In the genomic region with DNA sequence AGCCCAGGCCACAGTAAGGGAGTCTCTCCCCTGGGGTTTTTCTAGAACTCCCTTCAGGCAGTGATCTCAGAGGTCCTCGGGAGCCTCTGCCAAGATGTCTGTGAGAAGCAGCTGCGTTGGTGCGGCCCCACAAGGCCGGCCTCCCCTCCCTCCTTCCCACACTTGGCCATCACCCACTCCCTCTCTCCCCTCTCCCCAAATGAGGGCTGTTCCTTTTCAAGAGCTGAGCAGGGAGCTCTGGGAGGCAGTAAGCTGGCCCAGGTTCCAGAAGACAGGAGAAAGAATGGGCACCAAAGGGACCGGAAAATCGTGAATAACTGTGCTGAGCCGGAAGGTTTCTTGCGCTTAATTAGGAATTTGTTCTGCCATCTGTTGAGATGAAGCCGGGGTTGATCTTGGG, we compare ENCODE assay signal across 9 mouse cellular contexts. TPM values are rescaled to one million over a fixed set of nuclear protein-coding genes. Genes with fewer than 3 reads are reported as not detected.
DNase-seq lines count a peak whose midpoint lies in the region; ATAC-seq and TF ChIP-seq lines count a peak whose summit lies in the region.
"Had no signal": no experiment of that assay in that cellular context is flagged by ENCODE, and none has a peak within 500 bp of the region (broad histone marks: within the 10 kb centered on the region; RNA-seq: fewer than 3 reads in every experiment).

No protein-coding gene starts in this region.

- 71% methylated on average over 9 of the region's 9 CpGs for WGBS in heart, embryonic 16.5 days
- WGBS in lung, embryonic 15.5 days = 51% methylated on average over 9 of the region's 9 CpGs
- 50% methylated on average over 9 of the region's 9 CpGs for WGBS in intestine, embryonic 16.5 days

- peaks cover 34% of the 10 kb centered on the region for H3K4me1 ChIP-seq in heart, embryonic 16.5 days (ENCODE audit: control insufficient read depth, insufficient read depth, low read length)
- H3K4me1 ChIP-seq in lung, embryonic 15.5 days = peaks cover 36% of the 10 kb centered on the region
- H3K4me1 ChIP-seq in intestine, embryonic 16.5 days (ENCODE audit: control insufficient read depth, insufficient read depth, low read length) = peaks cover 22% of the 10 kb centered on the region

- no peak for TF ChIP-seq CTCF in brain, embryonic 14.5 days (IDR thresholded peaks at IDR 0.05; ENCODE audit: borderline replicate concordance, extremely low read depth, insufficient read depth, insufficient read length)

- H3K4me2 ChIP-seq in heart, embryonic 16.5 days (ENCODE audit: low read depth, low read length) = no peak overlapping the region
- no peak overlapping the region for H3K4me2 ChIP-seq in lung, embryonic 15.5 days
- peak overlapping the region; percentile 33; the same call in 1 of the 2 replicates for H3K4me2 ChIP-seq in intestine, embryonic 16.5 days (ENCODE audit: low read depth, low read length)

- H3K36me3 ChIP-seq in heart, embryonic 16.5 days (ENCODE audit: control insufficient read depth, insufficient read depth) = no peaks in the 10 kb centered on the region
- no peaks in the 10 kb centered on the region for H3K36me3 ChIP-seq in lung, embryonic 15.5 days
- no peaks in the 10 kb centered on the region for H3K36me3 ChIP-seq in intestine, embryonic 16.5 days (ENCODE audit: control insufficient read depth, insufficient read depth, low read length)

- 0 out of 2 replicates have a peak, but pooled peaks cover 2% of the 10 kb centered on the region for H3K27me3 ChIP-seq in heart, embryonic 16.5 days (ENCODE audit: control insufficient read depth, insufficient read depth, low read length)
- peaks cover 20% of the 10 kb centered on the region; the same call in 1 of the 2 replicates for H3K27me3 ChIP-seq in lung, embryonic 15.5 days
- H3K27me3 ChIP-seq in intestine, embryonic 16.5 days (replicated peaks; ENCODE audit: control insufficient read depth, insufficient read depth, low read length) = no peaks in the 10 kb centered on the region

- no peaks in the 10 kb centered on the region for H3K9me3 ChIP-seq in heart, embryonic 16.5 days (replicated peaks; ENCODE audit: control insufficient read depth, low read length)
- no peaks in the 10 kb centered on the region for H3K9me3 ChIP-seq in lung, embryonic 15.5 days
- H3K9me3 ChIP-seq in intestine, embryonic 16.5 days (ENCODE audit: control insufficient read depth, low read length) = no peaks in the 10 kb centered on the region

- 0 out of 2 replicates have a peak overlapping the region, but pooled peaks have one; percentile 22 for H3K9ac ChIP-seq in heart, embryonic 16.5 days (ENCODE audit: low read length)
- no peak overlapping the region for H3K9ac ChIP-seq in lung, embryonic 15.5 days
- peak overlapping the region; percentile 64 for H3K9ac ChIP-seq in intestine, embryonic 16.5 days (ENCODE audit: low read depth, low read length)

- H3K27ac ChIP-seq in heart, embryonic 16.5 days (ENCODE audit: low read length) = peak overlapping the region; percentile 69
- 0 out of 2 replicates have a peak overlapping the region, but pooled peaks have one; percentile 33 for H3K27ac ChIP-seq in lung, embryonic 15.5 days
- peak overlapping the region; percentile 97 for H3K27ac ChIP-seq in intestine, embryonic 16.5 days (ENCODE audit: low read length)

- no peak for ATAC-seq in heart, embryonic 16.5 days (replicated peaks; ENCODE audit: extremely low read depth, insufficient read depth, low FRiP score)
- ATAC-seq in lung, embryonic 15.5 days (ENCODE audit: borderline replicate concordance, extremely low read depth, low FRiP score, low TSS enrichment) = no peak; the same call in 1 of the 2 replicates
- ATAC-seq in intestine, embryonic 16.5 days = peak; percentile 41

- DNase-seq in heart, adult 11 months = no peak
- no peak for DNase-seq in lung, postnatal 10 days
- peak; percentile 93 for DNase-seq in brain, embryonic 14.5 days (ENCODE audit: low read depth)
- no peak for DNase-seq in cerebellum, postnatal 36 days
- DNase-seq in natural killer cell, adult 2 months (ENCODE audit: low spot score in 2 of 2) = no peak
- DNase-seq: adrenal gland, postnatal 25 days had no signal

- no peak for TF ChIP-seq POLR2A in brain, embryonic 14.5 days (IDR thresholded peaks at IDR 0.05; ENCODE audit: borderline replicate concordance, extremely low read depth, insufficient read depth, insufficient read length, poor library complexity, severe bottlenecking)

- H3K4me3 ChIP-seq in heart, embryonic 16.5 days (ENCODE audit: low read length) = no peak overlapping the region
- H3K4me3 ChIP-seq in lung, embryonic 15.5 days = no peak overlapping the region
- H3K4me3 ChIP-seq in intestine, embryonic 16.5 days (ENCODE audit: low read length) = no peak overlapping the region

RNA-seq across cellular contexts. Expression of gene Grin2c, which starts 35.1 kb away (rescaled TPM):
- 0.07 and 0.21 TPM in 2 replicates for polyA plus RNA-seq in heart, embryonic 16.5 days (2015; fragmentation: Nextera tagmentation; extraction: Ambion mirVana)
- polyA plus RNA-seq in lung, embryonic 15.5 days (2015; fragmentation: Nextera tagmentation; extraction: Ambion mirVana) = 0.05 and 0.08 TPM in 2 replicates
- polyA plus RNA-seq in brain, embryonic 14.5 days (2012; rRNA removed) = 0.89 and 1.2 TPM in 2 replicates
- 0.06 TPM in 1 of 2 replicates, not detected in the other for polyA plus RNA-seq in intestine, embryonic 16.5 days (2015; fragmentation: Nextera tagmentation; extraction: Ambion mirVana)

RNA-seq across cellular contexts. Expression of gene Nat9, which starts 44.3 kb away (rescaled TPM):
- 18.6 and 20.8 TPM in 2 replicates for polyA plus RNA-seq in heart, embryonic 16.5 days (2015; fragmentation: Nextera tagmentation; extraction: Ambion mirVana)
- 22.0 and 23.8 TPM in 2 replicates for polyA plus RNA-seq in lung, embryonic 15.5 days (2015; fragmentation: Nextera tagmentation; extraction: Ambion mirVana)
- 16.0 and 16.9 TPM in 2 replicates for polyA plus RNA-seq in brain, embryonic 14.5 days (2012; rRNA removed)
- 24.9 and 26.5 TPM in 2 replicates for polyA plus RNA-seq in intestine, embryonic 16.5 days (2015; fragmentation: Nextera tagmentation; extraction: Ambion mirVana)

RNA-seq across cellular contexts. Expression of gene Tmem104, which starts 44.6 kb away (rescaled TPM):
- 6.6 and 7.1 TPM in 2 replicates for polyA plus RNA-seq in heart, embryonic 16.5 days (2015; fragmentation: Nextera tagmentation; extraction: Ambion mirVana)
- 10.5 and 12.3 TPM in 2 replicates for polyA plus RNA-seq in lung, embryonic 15.5 days (2015; fragmentation: Nextera tagmentation; extraction: Ambion mirVana)
- polyA plus RNA-seq in brain, embryonic 14.5 days (2012; rRNA removed) = 7.1 and 10.7 TPM in 2 replicates
- 11.6 and 13.2 TPM in 2 replicates for polyA plus RNA-seq in intestine, embryonic 16.5 days (2015; fragmentation: Nextera tagmentation; extraction: Ambion mirVana)

RNA-seq across cellular contexts. Expression of gene Fdxr, which starts 44.9 kb away (rescaled TPM):
- polyA plus RNA-seq in heart, embryonic 16.5 days (2015; fragmentation: Nextera tagmentation; extraction: Ambion mirVana) = 14.2 and 14.7 TPM in 2 replicates
- polyA plus RNA-seq in lung, embryonic 15.5 days (2015; fragmentation: Nextera tagmentation; extraction: Ambion mirVana) = 14.6 and 15.8 TPM in 2 replicates
- polyA plus RNA-seq in brain, embryonic 14.5 days (2012; rRNA removed) = 26.1 and 32.4 TPM in 2 replicates
- polyA plus RNA-seq in intestine, embryonic 16.5 days (2015; fragmentation: Nextera tagmentation; extraction: Ambion mirVana) = 21.7 and 22.9 TPM in 2 replicates

Comparison
In these comparisons a context has a peak if more than half of its experiments do, and no peak if none do; other contexts are left out.
1. H3K27ac ChIP-seq: peak in every context shown above with its lines; median percentile 97 in intestine, embryonic 16.5 days; 69 in heart, embryonic 16.5 days; 33 in lung, embryonic 15.5 days.